Mouse (Mus musculus) hindbrain, embryonic 13.5 days (tissue): ENCODE data around the gene Lysmd1. TPM values are rescaled to one million over a fixed set of nuclear protein-coding genes. Genes with fewer than 3 reads are reported as not detected.

Source experiments
- ATAC-seq: fragments of 200-750 bp; cut with Nextera tagmentation; 2 replicates; pipeline ENCODE4 v1.8.0; 2017; ENCODE audit warnings: moderate TSS enrichment; ENCODE audit not compliant: low FRiP score
- H3K27ac ChIP-seq: fragments of 300-500 bp; sonication (generic); 2 replicates; pipeline ENCODE4 v1.5.1; 2015; ENCODE audit warnings: inconsistent platforms, mild to moderate bottlenecking, moderate library complexity
- H3K27me3 ChIP-seq: fragments of 300-500 bp; sonication (generic); 2 replicates; pipeline ENCODE4 v1.6.1; 2015; ENCODE audit warnings: mild to moderate bottlenecking, inconsistent platforms
- H3K36me3 ChIP-seq: fragments of 300-500 bp; sonication (generic); 2 replicates; pipeline ENCODE4 v1.6.1; 2015; ENCODE audit warnings: mild to moderate bottlenecking, inconsistent platforms
- H3K4me1 ChIP-seq: fragments of 300-500 bp; sonication (generic); replicated peaks from 2 replicates; pipeline ENCODE4 v1.6.1; 2015; ENCODE audit warnings: inconsistent platforms
- H3K4me2 ChIP-seq: fragments of 300-500 bp; sonication (generic); 2 replicates; pipeline ENCODE4 v1.6.1; 2015; ENCODE audit warnings: inconsistent platforms, mild to moderate bottlenecking, moderate library complexity
- H3K4me3 ChIP-seq: fragments of 300-500 bp; sonication (generic); 2 replicates; pipeline ENCODE4 v1.5.1; 2015; ENCODE audit warnings: mild to moderate bottlenecking, inconsistent platforms
- H3K9ac ChIP-seq: fragments of 300-500 bp; sonication (generic); 2 replicates; pipeline ENCODE4 v1.6.1; 2015; ENCODE audit warnings: mild to moderate bottlenecking, inconsistent platforms
- H3K9me3 ChIP-seq: fragments of 300-500 bp; sonication (generic); 2 replicates; pipeline ENCODE4 v1.6.1; 2016; ENCODE audit warnings: inconsistent platforms
- WGBS: fragments of 180-500 bp; shearing (Covaris S2); methylation state at CpG from one replicate; pipeline ENCODE4 v1.1.7; 2015; 5-methylcytosine and 5-hydroxymethylcytosine counted together
- microRNA-seq: library from miRNA; unstranded; fragments of <30 nt; microRNA quantifications from one replicate; pipeline ENCODE4, GENCODE M21; 2016
- polyA plus RNA-seq: library from polyadenylated mRNA; unstranded; fragments of >200 nt; fragmentation: Nextera tagmentation; extraction: Ambion mirVana; gene quantifications from 2 replicates; pipeline ENCODE4 v1.2.1, GENCODE M21; 2015

Gene Lysmd1
- polyA plus RNA-seq, 1 experiment from 2014 or later = 36.8 TPM

- H3K27ac ChIP-seq = no peak overlapping the region
- peaks cover 20% of the 10 kb centered on the region for H3K36me3 ChIP-seq
- WGBS = 71% methylated on average over 3 of the region's 3 CpGs
- no peaks in the 10 kb centered on the region for H3K4me1 ChIP-seq
- ATAC-seq = no peak
- H3K9me3 ChIP-seq = no peaks in the 10 kb centered on the region
- no peak overlapping the region for H3K9ac ChIP-seq
- H3K4me2 ChIP-seq = no peak overlapping the region
- no peaks in the 10 kb centered on the region for H3K27me3 ChIP-seq
- H3K4me3 ChIP-seq = no peak overlapping the region
Observed at GRCm38 (mm10) chr3:95179890-95180289, 46.0 kb downstream of the Lysmd1 start.

- H3K9me3 ChIP-seq = no peaks in the 10 kb centered on the region
- H3K4me2 ChIP-seq = no peak overlapping the region
- no peaks in the 10 kb centered on the region for H3K27me3 ChIP-seq
- no peak overlapping the region for H3K27ac ChIP-seq
- ATAC-seq = no peak
- H3K9ac ChIP-seq = no peak overlapping the region
- no peak overlapping the region for H3K4me3 ChIP-seq
- WGBS = 67% methylated on average over 1 of the region's 1 CpGs
- no peaks in the 10 kb centered on the region for H3K4me1 ChIP-seq
- H3K36me3 ChIP-seq = peaks cover 32% of the 10 kb centered on the region
Observed at GRCm38 (mm10) chr3:95181841-95182240, 48.0 kb downstream of the Lysmd1 start.

GRCm38 (mm10) chr3:95184796-95185577 lies 51.1 kb downstream of the Lysmd1 start:
- no peaks in the 10 kb centered on the region for H3K9me3 ChIP-seq
- H3K27ac ChIP-seq = no peak overlapping the region
- H3K27me3 ChIP-seq = no peaks in the 10 kb centered on the region
- peaks cover 64% of the 10 kb centered on the region for H3K36me3 ChIP-seq
- ATAC-seq = no peak
- H3K4me3 ChIP-seq = no peak overlapping the region
- no peak overlapping the region for H3K9ac ChIP-seq
- no peaks in the 10 kb centered on the region for H3K4me1 ChIP-seq
- H3K4me2 ChIP-seq = no peak overlapping the region
- 96% methylated on average over 9 of the region's 9 CpGs for WGBS

GRCm38 (mm10) chr3:95186100-95186499 lies 52.2 kb downstream of the Lysmd1 start:
- no peak overlapping the region for H3K4me3 ChIP-seq
- H3K4me1 ChIP-seq = no peaks in the 10 kb centered on the region
- 91% methylated on average over 2 of the region's 2 CpGs for WGBS
- no peaks in the 10 kb centered on the region for H3K9me3 ChIP-seq
- no peak overlapping the region for H3K9ac ChIP-seq
- no peaks in the 10 kb centered on the region for H3K27me3 ChIP-seq
- ATAC-seq = no peak
- peaks cover 69% of the 10 kb centered on the region for H3K36me3 ChIP-seq
- H3K27ac ChIP-seq = no peak overlapping the region
- H3K4me2 ChIP-seq = no peak overlapping the region

- ATAC-seq = no peak
- 93% methylated on average over 6 of the region's 6 CpGs for WGBS
- H3K4me1 ChIP-seq = no peaks in the 10 kb centered on the region
- peaks cover 69% of the 10 kb centered on the region for H3K36me3 ChIP-seq
- H3K9me3 ChIP-seq = no peaks in the 10 kb centered on the region
- H3K4me3 ChIP-seq = no peak overlapping the region
- no peak overlapping the region for H3K9ac ChIP-seq
- no peak overlapping the region for H3K4me2 ChIP-seq
- no peak overlapping the region for H3K27ac ChIP-seq
- no peaks in the 10 kb centered on the region for H3K27me3 ChIP-seq
Observed at GRCm38 (mm10) chr3:95186888-95187287, 53.0 kb downstream of the Lysmd1 start.

Small RNA genes within 50 kb of the gene (microRNA-seq; reads per million reads assigned to microRNA genes)
- gene Mir8099-1 = not detected

Other genes with a start within 250 kb of the Lysmd1 start
- 366 and 376 TPM in 2 replicates for gene Psmb4, start 247.1 kb upstream of the Lysmd1 start, polyA plus RNA-seq
- 10.1 and 14.1 TPM in 2 replicates for gene Selenbp1, start 201.0 kb upstream of the Lysmd1 start, polyA plus RNA-seq
- gene Rfx5, start 180.0 kb upstream of the Lysmd1 start, polyA plus RNA-seq = 5.4 and 5.5 TPM in 2 replicates
- gene Pi4kb, start 159.4 kb upstream of the Lysmd1 start, polyA plus RNA-seq = 23.2 and 24.7 TPM in 2 replicates
- gene Zfp687, start 118.6 kb upstream of the Lysmd1 start, polyA plus RNA-seq = 21.6 and 22.8 TPM in 2 replicates
- gene Psmd4, start 91.5 kb upstream of the Lysmd1 start, polyA plus RNA-seq = 269 and 277 TPM in 2 replicates
- 15.4 and 16.7 TPM in 2 replicates for gene Pip5k1a, start 27.2 kb upstream of the Lysmd1 start, polyA plus RNA-seq
- gene Vps72, start 23.1 kb upstream of the Lysmd1 start, polyA plus RNA-seq = 219 and 221 TPM in 2 replicates
- gene Tmod4, start 9.6 kb upstream of the Lysmd1 start, polyA plus RNA-seq = 0.99 and 1.5 TPM in 2 replicates
- 95.9 and 97.1 TPM in 2 replicates for gene Scnm1, start 77 bp upstream of the Lysmd1 start, polyA plus RNA-seq
- gene Tnfaip8l2, start 8.3 kb downstream of the Lysmd1 start, polyA plus RNA-seq = 2.8 and 3.1 TPM in 2 replicates
- 31.5 and 31.8 TPM in 2 replicates for gene Sema6c, start 26.4 kb downstream of the Lysmd1 start, polyA plus RNA-seq
- gene Gabpb2, start 83.8 kb downstream of the Lysmd1 start, polyA plus RNA-seq = 4.5 and 4.6 TPM in 2 replicates
- 65.5 and 68.9 TPM in 2 replicates for gene Cdc42se1, start 94.6 kb downstream of the Lysmd1 start, polyA plus RNA-seq
- gene Mllt11, start 98.1 kb downstream of the Lysmd1 start, polyA plus RNA-seq = 307 and 311 TPM in 2 replicates
- 0.19 and 0.26 TPM in 2 replicates for gene Gm128, start 107.5 kb downstream of the Lysmd1 start, polyA plus RNA-seq
- gene Bnipl, start 117.1 kb downstream of the Lysmd1 start, polyA plus RNA-seq = 0.13 and 0.25 TPM in 2 replicates
- gene Mindy1, start 147.3 kb downstream of the Lysmd1 start, polyA plus RNA-seq = 42.2 and 43.0 TPM in 2 replicates
- 50.3 and 51.8 TPM in 2 replicates for gene Prune1, start 148.0 kb downstream of the Lysmd1 start, polyA plus RNA-seq
- gene Anxa9, start 173.1 kb downstream of the Lysmd1 start, polyA plus RNA-seq = 0.31 and 0.38 TPM in 2 replicates
- 91.8 and 93.7 TPM in 2 replicates for gene Cers2, start 180.7 kb downstream of the Lysmd1 start, polyA plus RNA-seq
- gene Setdb1, start 223.1 kb downstream of the Lysmd1 start, polyA plus RNA-seq = 45.6 and 46.2 TPM in 2 replicates